Mouse (Mus musculus) CD4-positive naive resting alpha-beta T cell, adult 76 days (primary cell): ENCODE data around the gene Bend6. TPM values are rescaled to one million over a fixed set of nuclear protein-coding genes. Genes with fewer than 3 reads are reported as not detected.

Experiments used
- total RNA-seq: library from RNA; stranded (reverse); gene quantifications from one replicate; pipeline ENCODE4 v1.2.4, GENCODE M21; 2023

Gene Bend6
- total RNA-seq, result 1.5 TPM

DNA sequence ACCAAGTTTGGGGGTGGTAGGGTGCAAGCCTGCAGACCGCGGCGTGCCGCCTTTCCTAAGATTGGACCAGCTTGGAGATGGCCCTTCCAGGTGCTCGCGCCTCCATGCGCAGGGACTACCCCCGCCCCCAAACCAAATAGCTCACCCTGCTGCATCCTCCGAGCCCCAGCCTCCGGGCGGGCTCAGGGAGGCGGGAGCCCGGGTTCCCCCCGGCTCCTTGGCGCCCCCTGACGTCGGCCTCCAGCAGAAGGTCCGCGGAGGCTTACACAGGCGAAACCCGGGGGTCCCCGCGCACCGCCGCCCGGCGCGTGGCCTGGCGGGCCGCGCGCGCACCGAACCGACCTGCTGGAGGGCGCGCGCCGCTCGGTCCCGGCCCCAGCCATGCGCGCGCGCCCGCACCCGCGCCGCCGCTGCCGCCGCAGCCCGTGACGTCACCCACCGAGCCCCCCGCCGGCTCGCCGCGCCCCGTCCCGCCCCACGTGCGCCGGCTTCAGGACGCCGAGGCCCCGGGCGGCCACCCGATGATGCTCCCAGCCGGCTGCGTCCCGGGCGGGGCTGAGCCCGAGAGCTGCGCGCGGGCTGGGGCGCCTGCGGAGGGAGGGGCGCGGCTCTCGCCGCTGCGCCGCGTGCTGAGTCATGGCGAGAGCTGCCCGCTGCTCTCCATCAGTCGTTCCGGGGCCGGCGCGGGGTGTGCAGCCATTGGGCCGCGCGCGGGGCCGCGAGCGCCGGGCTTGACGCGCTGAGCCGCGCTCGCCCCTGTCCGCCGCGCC, at the start of gene Bend6:
Gene Bend6, minus strand, starts transcription at position 396 of the 770 bp plus-strand sequence.

GRCm38 (mm10) chr1:33908191-33908962, 761 bp upstream of the Bend6 start, which contains the start of gene Dst:
TSS of gene Dst (plus strand) at chr1:33908225.

DNA sequence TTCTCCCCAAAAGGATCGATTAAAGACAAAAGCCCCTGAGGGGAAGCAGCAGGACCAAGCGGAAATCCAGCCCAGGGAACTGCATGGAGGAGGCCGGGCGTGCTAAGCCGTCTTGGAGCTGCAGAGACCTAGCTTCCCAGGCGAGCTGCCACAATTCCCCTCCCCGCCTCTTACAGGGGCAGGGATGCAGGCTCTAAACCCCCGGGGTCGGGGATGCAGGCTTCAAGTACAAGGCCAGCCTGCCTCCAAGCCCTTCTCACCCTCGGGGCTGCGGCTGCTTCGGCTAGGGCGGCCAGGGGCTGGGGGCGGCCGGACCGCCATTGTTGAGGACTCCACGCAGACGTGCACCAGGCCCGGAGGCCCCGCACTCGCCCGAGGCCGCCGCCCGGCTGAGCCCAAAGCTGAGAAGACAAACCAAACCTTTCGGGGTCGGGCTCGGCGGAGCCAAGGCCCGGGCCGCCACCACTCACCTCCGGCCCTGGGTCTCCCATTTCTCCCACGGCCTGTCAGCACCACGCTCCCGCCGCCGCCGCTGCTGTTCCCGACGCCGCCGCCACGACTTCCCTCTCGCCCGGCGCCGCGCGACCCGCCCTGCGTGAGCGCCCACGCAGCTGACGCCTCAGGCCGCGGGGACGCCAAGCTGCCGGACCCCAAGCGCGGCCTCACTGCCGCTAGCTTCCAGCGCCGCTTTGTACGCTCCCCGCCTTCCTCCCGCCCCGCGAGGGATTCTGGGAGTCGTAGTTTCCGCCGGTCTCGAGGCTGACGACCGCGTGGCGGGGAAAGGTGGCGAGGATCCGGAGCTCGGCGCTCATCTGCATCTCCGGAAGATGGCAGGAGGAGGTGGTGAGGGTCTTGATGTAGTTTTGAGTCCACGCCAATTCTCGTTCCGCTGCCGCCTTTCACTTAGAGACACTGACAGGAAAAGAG, 93.5 kb downstream of the Bend6 start, which contains the start of gene Zfp451:
Gene Zfp451, minus strand, starts transcription at position 728 of the 927 bp plus-strand sequence.

Other genes starting within 250 kb of the Bend6 start
- 17.7 TPM for gene Prim2, start 238.0 kb downstream of the Bend6 start, total RNA-seq
- gene Rab23, start 187.9 kb downstream of the Bend6 start, total RNA-seq, result 6.4 TPM
- gene Bag2, start 150.0 kb downstream of the Bend6 start, total RNA-seq, result 3.1 TPM
- 39.6 TPM for gene Zfp451, start 93.2 kb downstream of the Bend6 start, total RNA-seq
- 15.0 TPM for gene Dst, start 409 bp upstream of the Bend6 start, total RNA-seq